Mouse (Mus musculus): Measurements from ENCODE around the gene Usp39.

The Usp39 gene

GRCm38 (mm10) chr6:72345074-72345567 lies at the start of gene Usp39:
Usp39 (minus strand) TSS chr6:72345184.
- DNase-seq (ENCODE audit: extremely low read depth, insufficient read length, low spot score): peak; percentile 87

GRCm38 (mm10) chr6:72392341-72392740 lies 47.4 kb upstream of the Usp39 start:
- DNase-seq (ENCODE audit: extremely low read depth, insufficient read length, low spot score): no peak

- DNase-seq (ENCODE audit: extremely low read depth, insufficient read length, low spot score): no peak
Observed at GRCm38 (mm10) chr6:72390795-72391521, 46.0 kb upstream of the Usp39 start.

GRCm38 (mm10) chr6:72389941-72390771 lies 45.2 kb upstream of the Usp39 start, which contains the start of gene Vamp8:
Vamp8 (minus strand) TSS chr6:72390703.
- peak; percentile 79 for DNase-seq (ENCODE audit: extremely low read depth, insufficient read length, low spot score)

GRCm38 (mm10) chr6:72389471-72389940 lies 44.5 kb upstream of the Usp39 start:
- DNase-seq (ENCODE audit: extremely low read depth, insufficient read length, low spot score): no peak

- DNase-seq (ENCODE audit: extremely low read depth, insufficient read length, low spot score): no peak
Observed at GRCm38 (mm10) chr6:72388791-72389329, 43.9 kb upstream of the Usp39 start.

GRCm38 (mm10) chr6:72388266-72388665 lies 43.3 kb upstream of the Usp39 start:
- DNase-seq (ENCODE audit: extremely low read depth, insufficient read length, low spot score): no peak

- no peak for DNase-seq (ENCODE audit: extremely low read depth, insufficient read length, low spot score)
Observed at GRCm38 (mm10) chr6:72387816-72388215, 42.8 kb upstream of the Usp39 start.

GRCm38 (mm10) chr6:72386561-72386960 lies 41.6 kb upstream of the Usp39 start:
- DNase-seq (ENCODE audit: extremely low read depth, insufficient read length, low spot score): no peak

GRCm38 (mm10) chr6:72385258-72385657 lies 40.3 kb upstream of the Usp39 start:
- no peak for DNase-seq (ENCODE audit: extremely low read depth, insufficient read length, low spot score)

GRCm38 (mm10) chr6:72383952-72384351 lies 39.0 kb upstream of the Usp39 start:
- no peak for DNase-seq (ENCODE audit: extremely low read depth, insufficient read length, low spot score)

- DNase-seq (ENCODE audit: extremely low read depth, insufficient read length, low spot score): peak; percentile 33
Observed at GRCm38 (mm10) chr6:72383142-72383820, 38.3 kb upstream of the Usp39 start.

- no peak for DNase-seq (ENCODE audit: extremely low read depth, insufficient read length, low spot score)
Observed at GRCm38 (mm10) chr6:72382494-72382893, 37.5 kb upstream of the Usp39 start.

GRCm38 (mm10) chr6:72380131-72380770 lies 35.3 kb upstream of the Usp39 start, which contains the start of gene Vamp5:
Vamp5 (minus strand) TSS chr6:72380468.
- peak; percentile 86 for DNase-seq (ENCODE audit: extremely low read depth, insufficient read length, low spot score)

GRCm38 (mm10) chr6:72379377-72380130 lies 34.6 kb upstream of the Usp39 start:
- DNase-seq (ENCODE audit: extremely low read depth, insufficient read length, low spot score): peak; percentile 36

- DNase-seq (ENCODE audit: extremely low read depth, insufficient read length, low spot score): no peak
Observed at GRCm38 (mm10) chr6:72378510-72379234, 33.7 kb upstream of the Usp39 start.

GRCm38 (mm10) chr6:72374820-72375563 lies 30.0 kb upstream of the Usp39 start:
- DNase-seq (ENCODE audit: extremely low read depth, insufficient read length, low spot score): no peak

- no peak for DNase-seq (ENCODE audit: extremely low read depth, insufficient read length, low spot score)
Observed at GRCm38 (mm10) chr6:72374206-72374605, 29.2 kb upstream of the Usp39 start.

Measured in 3134 (cell line).